Mouse (Mus musculus) gastrocnemius, postnatal 4 days (tissue): ENCODE results near the gene Sycp3. TPM values are rescaled to one million over a fixed set of nuclear protein-coding genes. Genes with fewer than 3 reads are reported as not detected.
"Not testable (repeated sequence)": the region's sequence is repeated elsewhere in the genome, so short reads cannot be mapped to it uniquely, and the experiment has no call there.

Source experiments
- DNase-seq, 2 experiments: peaks; one replicate each; pipeline ENCODE4 v3.0.0; 2021 to 2022; ENCODE audit warnings: low spot score in 2 of 2, mixed read lengths in 2 of 2
- long read RNA-seq, 2 experiments: library from polyadenylated mRNA; stranded (forward); transcript quantifications; one replicate each; pipeline ENCODE4 v2.0.0; 2021
- total RNA-seq, 2 experiments: library from RNA; stranded (reverse); gene quantifications; 2 replicates each; pipeline ENCODE4 v1.2.3; 2021

Sycp3 gene
- total RNA-seq, result under 1 TPM in 1 of 2 experiments, not detected in 1; 0.29 TPM
- long read RNA-seq, experiment 1, result 0 reads
- long read RNA-seq, experiment 2, result 0 reads

DNA sequence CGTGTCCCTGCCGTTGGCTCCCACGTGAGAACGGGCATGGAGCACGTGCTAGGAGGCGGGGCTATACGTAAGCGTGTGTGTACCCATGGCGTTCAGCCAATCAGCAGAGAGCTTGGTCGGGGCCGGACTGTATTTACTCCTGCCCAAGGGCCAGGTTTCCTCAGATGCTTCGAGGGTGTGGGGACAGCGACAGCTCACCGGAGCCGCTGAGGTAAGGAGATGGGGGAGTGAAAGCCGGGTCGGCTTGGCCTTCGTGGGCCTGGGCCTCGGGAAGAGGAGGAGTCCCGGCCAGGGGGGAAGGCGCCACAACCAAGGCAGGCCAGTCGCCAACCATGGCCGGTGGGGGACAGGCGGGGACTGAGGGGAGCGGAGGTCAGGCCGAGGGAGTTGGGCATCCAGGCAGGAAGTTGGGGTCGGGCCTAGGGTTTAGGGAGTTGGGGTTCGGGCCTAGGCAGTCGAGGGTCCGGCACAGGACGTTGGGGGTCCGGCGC is at the start of gene Sycp3:
Gene Sycp3, plus strand, starts transcription at position 68 of the 491 bp plus-strand sequence.
- DNase-seq, result no peak

DNA sequence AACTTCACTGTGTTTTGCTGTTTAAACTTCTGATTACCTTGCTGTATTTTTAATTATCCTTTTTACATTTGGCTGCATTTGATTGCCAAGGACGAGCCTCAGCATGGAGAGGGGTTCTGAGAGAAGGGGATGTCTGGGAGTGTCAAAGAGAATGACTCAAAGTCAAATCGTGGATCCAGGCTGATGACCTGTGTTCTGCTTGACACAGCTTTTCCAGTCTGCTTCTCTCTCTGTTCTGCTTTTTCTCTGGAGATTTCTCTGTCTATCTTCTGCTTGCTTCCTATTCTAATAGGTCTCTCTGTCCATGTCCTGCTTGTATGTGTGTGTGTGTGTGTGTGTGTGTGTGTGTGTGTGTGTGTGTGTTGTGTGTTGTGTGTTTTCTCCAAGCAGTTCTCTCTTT is 49.6 kb upstream of the Sycp3 start:
- no peak for DNase-seq

DNA sequence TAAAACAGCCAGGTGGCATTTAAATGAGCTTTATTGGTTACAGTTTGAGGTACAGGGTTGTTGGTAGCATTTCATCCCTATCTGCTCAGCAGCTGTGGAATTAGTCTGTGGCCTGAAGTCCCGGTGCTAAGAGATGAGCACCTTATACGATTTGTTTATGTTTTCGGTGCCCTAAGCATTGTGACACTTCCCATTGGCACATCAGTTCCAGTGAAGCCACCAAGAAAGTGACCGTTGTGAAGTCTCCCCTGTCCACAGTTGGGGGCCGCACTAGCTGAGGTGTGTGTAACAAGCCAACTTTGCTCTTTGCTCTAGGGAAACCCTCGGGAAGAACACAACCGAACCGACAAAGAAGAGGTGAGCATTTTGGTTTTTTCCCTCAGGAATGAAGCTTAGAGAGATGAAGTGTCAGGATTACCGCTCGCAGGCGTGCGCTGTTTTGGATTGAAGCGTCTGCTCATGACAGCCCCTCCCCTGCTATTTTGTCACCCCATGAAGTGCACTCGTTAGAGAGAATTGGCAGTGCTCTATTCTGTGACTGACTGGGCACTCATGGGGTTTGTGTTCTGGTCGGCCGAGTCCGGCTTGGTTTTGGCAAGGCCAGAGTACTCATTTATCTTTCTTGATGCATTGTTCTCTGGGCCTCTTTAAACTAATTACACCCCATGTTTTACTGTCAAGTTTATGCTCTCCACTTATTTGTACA is 46.9 kb upstream of the Sycp3 start:
- DNase-seq, result no peak

DNA sequence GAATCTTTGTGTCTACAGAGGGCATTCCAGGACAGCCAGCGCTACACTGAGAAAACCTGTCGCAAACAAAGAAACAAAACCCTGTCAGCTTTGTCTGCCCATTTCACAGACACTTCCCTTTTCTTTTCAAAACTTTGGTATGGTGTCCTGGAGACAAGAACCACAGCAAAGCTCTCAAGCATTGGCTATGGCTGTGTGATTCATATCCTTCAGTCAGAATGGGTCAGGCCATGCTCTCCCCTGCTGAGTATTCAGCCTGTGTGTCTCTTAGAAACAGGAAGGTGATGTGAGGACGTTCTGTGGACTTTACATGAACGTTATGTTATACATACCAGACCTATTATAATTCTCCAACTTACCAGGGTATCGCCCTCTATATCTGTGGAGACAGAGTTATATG is 41.7 kb upstream of the Sycp3 start:
- DNase-seq, result no peak

DNA sequence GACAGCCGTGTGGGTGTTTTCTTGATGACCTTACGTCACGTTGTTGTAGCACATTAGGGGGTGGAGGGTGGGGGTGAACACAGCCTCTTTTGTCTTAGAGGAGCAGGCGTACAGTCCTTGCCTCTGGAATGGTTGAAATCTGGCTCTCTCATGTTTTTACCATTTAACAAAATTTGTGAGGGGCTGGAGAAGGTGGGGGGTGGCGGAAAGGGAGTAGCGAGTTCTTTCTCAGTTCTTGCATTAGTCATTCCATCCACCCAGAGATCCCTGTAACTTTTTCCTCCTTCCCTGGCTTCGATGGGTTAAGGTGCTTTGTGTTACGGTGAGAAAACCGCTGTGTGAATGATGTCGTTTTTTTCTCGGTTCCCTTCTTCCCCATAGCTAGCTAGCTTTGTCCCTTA is 39.2 kb upstream of the Sycp3 start:
- DNase-seq, result no peak

DNA sequence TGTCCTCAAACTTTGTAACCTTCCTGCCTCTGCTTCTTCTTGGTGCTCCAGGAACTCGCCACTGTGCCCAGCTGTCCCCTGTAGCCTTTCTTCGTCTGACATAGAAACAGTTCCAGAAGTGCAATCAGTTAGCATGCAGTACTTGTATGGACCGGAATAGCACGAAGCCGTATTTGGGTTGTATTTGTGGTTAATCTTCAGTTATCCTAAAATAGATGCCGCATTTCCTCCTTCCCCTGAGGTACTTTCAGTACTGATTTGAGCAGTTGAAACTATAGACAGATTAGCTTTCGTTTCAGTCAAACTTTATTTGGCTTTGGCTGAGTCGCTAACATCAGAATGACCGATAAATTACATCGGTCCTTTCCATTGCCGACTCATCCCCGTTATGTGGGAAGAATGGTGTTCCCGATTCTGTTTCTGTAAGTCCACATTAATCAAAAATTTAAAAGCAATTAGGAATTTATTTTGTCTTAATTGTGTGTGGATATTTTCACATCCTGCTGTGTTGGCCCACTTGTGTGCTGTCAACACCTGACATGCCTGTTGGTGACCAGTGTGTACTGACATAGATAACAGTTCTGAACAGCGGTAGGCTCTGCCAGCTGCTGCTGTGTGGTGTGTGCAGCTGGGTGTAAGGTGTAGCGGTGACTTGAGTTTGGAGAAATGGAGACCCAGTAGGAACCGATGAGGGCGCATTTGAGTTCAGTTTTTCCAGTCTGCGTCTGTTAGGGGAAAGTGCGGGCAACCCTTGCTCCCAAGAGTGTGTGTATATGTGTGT is 38.5 kb upstream of the Sycp3 start:
- DNase-seq, result no peak

DNA sequence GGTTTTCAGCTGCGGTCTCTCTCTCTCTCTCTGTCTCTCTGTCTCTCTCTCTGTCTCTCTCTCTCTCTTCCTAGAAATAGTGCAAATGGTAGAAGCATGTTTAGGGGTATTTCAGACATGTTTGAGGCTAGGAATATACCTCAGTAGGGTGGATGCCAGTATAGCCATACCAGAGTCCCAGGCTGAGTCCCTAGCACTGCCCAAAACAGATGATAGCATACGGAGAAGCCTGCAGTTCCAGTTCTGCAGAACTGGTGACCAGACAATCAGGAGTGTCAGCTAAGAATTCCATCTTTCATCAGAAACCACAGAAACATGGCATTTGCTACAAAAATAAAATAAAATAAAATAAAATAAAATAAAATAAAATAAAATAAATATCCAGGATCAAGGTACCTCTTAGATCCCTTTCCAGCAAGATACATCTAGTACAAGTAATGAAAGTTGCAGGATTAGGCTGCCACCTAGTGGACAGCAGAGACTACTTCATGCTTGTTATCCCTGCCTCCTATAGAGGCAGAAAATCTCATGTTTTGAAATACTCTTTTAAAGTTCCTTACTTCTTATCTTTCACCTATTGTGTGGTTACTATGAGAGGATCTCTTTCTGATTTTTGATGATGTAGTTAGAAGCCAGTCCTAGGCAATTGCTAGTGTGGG is 33.1 kb upstream of the Sycp3 start:
- DNase-seq, result peak in 1 of 2 experiments; percentile 31

DNA sequence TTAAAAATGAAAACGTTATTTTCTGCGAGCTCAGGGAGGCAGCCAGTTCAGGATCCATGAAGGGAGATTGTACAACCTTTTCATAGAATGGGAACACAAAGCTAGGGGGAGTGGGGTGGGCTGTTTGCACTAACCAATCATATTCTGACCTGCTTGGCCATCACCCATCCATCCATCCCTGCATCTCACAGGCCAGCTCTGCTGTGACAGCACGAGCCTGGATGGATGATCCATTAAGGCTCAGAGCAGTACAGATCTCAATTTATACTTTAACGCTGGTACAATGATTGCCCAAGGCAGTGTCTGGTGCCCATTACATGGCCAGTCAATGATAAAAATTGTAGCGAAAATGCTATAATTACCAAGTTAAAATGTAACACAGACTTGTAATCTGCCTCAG is 32.5 kb upstream of the Sycp3 start:
- no peak for DNase-seq

DNA sequence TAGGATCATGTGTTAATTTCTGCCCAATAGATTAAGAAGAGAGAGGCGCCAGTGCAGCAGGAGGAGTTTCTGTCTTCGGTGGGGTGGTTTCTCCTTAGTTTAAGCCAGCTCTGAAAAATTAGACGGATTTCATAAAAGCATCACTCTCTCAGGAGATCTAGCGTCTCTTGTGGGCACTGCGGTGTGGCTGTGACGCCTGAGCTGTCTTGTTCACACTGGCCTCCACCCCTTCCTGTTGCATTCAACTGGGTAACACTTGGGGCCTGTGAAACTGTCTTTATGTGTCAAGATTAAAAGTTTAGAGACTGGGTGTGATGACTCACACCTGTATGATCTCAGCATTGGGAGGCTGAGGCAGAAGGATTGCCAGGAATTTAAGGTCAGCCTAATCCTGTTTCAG is 31.4 kb upstream of the Sycp3 start:
- no peak for DNase-seq

DNA sequence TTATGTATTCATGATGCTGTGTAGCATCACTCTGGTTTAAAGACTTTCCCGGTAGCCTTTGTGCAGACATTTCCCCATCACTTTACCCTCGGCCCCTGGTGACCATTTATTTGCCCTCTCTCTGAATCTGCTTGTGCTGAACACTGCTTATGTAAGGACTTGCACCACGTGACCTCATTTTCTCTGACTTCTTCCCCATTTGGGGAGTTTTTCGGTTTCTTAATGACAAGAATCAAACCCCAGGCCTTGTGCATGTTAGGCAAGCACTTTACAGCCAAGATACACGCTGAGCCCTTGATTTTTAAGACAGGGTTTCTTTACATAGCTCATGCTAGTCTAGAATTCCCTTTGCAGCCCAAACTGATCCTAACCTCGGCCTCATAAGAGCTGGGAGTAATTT is 18.1 kb upstream of the Sycp3 start:
- no peak for DNase-seq

DNA sequence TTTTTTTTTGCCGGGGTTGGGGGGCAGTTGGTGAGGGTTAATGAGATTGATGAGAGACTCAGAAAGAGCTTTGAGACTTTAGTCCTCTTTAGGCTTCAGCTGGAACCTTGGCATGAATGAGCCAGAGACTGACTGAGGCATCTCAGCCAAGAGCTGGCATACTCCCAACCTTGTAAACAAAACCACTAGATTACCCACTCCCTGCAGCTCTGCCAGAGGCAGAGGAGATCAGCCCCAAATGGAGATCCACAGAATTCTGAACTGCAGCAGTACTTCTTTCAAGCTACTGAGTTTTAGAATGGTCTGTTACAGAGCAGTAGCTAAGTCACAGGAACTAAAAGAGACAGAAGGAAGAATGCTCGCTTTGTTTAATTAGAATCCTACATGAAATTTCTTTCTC is 8.1 kb upstream of the Sycp3 start:
- no peak for DNase-seq

DNA sequence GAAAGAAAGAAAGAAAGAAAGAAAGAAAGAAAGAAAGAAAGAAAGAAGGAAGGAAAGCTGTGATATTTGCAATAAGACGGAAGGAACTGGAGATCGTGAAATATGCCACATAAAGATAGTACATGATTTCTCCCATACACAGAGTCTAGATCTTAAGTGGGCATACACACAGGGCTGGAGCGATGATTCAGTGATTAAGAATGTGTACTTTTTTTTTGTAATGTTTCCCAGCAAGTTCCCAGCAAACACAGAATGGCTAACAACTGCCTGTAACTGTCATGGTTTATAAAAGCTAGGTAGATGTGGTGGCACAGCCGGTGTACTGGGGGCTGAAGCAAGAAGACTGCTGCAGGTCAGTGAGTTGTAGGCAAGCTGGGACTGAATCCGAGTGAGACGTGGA is 7.4 kb upstream of the Sycp3 start:
- DNase-seq, result no peak

DNA sequence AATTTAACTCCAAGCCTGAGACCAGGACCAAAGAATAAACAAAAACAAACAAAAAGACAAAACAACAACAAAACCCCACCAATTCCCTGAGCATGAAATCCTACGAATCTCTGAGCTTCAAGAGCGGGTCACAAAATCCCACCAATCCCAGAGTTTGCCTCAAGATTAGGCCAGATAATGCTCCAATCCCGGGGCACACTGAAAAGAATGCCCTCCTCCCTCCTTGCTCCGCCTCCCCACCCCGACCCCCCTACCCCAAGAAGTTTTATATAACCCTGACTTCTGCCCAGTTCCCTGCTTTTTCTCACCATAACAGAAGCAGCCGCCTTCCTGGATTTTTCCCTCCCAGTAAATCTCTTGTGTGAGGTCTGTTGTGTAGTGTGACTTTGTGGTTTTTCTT is 1.6 kb upstream of the Sycp3 start:
- no peak for DNase-seq

DNA sequence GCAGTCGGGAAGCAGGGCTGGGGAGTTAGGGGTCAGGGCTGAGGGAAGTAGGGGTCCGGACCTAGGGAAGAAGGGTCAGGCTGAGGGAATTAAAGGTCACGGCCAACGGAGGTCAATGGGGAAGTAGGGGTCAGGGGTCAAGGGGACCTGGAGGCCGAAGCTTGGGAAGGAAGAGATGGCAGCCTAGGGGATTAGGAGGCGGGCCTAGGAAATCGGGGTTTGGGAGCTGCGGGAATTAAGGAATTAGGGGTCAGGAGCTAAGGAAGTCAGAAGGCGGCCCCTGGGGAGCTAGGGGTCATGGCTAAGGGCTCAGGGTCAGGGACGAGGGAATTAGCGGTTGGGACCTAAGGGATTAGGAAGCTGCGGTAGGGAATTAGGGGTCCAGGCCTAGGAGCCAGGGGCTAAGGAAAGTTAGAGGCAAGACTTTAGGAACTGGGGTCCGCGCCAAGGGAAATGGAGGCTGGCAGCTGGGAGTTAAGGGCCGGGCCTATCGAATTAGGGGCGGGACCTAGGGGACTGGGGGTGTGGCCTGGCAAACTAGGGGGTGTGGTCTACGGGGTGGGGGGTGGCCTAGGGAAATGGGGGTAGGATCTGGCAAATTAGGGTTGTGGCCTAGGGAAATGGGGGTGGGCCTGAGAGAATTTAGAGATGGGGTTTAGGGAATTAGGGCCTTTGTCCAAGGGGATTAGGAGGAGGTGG is 902 bp downstream of the Sycp3 start:
- DNase-seq, result no peak

DNA sequence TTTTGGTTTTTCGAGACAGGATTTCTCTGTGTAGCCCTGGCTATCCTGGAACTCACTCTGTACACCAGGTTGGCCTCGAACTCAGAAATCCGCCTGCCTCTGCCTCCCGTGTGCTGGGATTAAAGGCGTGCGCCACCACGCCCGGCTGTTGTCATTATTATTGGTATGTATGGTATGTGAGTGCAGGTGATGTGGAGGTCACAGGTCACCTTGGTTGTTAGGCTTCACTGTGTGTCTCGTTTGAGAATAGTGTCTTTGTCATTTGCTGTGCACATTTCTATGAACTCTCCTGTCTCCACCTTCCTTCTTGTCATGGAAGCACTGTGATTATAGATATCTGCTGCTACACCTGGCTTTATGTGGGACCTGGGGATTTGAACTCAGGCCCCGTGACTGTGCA is 23.5 kb downstream of the Sycp3 start:
- DNase-seq, result not testable (repeated sequence)

DNA sequence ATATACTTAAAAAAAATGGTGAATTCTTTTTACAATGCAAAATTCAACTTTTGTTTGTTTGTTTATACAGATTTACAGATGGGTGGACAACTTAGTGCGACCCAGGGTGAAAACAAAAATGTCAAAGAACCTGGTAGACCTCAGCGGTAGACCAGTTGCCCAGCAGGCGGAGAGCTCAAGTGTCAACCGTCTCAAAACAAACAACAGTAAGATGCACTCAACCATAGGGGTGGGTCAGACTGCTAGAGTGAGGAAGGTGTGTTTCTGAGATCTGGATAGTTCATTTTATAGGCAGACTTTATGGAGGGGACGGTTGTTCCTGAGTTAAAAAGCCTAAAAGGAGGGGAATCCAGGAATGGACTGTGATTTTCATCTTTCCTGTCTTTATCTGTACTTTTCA is 29.3 kb downstream of the Sycp3 start:
- no peak for DNase-seq

DNA sequence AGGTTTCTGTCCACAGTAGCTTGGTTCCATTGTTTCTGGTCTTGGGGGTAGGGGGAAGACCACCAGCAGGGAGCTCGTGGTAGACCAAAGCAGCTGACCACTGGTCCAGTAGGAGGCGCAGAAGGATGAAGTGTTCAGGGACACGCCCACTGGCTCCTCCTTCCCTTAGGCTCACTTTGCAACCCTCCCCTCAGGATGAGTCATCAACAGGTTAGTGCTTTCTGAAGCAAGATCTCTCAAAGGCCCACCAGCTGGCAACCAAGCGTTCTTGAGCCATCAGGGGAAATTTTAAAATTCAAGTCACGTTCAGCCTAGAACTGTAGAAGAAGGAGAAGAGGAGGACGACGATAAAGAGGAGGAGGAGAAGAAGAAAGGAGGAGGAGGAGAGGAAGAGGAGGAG is 32.3 kb downstream of the Sycp3 start:
- no peak for DNase-seq

DNA sequence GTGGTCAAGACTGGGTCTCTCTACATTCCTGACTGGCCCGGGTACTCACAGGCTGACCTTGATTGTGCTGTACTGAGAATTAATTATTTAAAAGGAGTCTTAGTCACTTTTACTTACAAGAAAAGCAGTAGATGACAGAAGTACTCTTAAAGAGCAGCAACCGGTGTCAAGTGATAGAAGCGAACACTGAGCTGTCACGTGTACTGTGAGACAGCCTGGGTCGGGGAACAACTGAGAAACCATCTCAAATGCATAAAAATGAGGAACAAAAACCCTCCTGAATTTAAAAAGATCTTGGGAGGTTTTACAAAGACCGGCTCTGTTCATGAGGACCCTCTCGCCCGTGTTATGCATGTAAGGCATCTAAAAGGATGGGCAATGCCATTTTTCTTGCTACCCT is 33.3 kb downstream of the Sycp3 start:
- no peak for DNase-seq

DNA sequence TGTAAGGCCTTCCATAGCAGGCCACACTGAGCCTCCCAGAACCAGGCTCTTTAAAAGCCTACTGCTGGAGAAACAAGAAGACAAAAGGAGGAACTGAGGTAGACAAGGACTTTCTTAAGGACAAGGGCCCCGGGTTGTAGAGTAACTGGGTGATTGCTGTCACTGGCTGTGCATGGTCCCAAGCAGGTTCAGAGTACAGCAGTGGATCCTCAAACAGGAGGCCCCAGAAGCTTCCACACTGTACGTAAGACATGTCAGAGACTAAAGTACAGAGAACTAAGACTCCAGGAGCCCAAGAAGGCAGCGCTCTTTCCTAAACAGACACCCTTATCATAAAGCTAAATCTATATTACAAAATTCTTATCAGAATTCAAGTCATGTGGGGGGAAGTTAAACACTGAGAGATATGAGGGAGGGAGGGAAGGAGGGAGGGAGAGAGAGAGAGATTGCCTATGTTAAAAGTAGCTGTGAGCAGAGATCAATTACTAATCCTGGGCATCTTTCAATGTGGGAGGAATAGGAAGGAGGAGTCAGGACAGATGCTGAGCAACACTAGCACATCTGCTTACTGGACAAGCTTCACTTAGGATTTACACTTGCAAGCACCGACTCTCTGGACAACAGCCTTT is 35.7 kb downstream of the Sycp3 start:
- DNase-seq, result no peak

DNA sequence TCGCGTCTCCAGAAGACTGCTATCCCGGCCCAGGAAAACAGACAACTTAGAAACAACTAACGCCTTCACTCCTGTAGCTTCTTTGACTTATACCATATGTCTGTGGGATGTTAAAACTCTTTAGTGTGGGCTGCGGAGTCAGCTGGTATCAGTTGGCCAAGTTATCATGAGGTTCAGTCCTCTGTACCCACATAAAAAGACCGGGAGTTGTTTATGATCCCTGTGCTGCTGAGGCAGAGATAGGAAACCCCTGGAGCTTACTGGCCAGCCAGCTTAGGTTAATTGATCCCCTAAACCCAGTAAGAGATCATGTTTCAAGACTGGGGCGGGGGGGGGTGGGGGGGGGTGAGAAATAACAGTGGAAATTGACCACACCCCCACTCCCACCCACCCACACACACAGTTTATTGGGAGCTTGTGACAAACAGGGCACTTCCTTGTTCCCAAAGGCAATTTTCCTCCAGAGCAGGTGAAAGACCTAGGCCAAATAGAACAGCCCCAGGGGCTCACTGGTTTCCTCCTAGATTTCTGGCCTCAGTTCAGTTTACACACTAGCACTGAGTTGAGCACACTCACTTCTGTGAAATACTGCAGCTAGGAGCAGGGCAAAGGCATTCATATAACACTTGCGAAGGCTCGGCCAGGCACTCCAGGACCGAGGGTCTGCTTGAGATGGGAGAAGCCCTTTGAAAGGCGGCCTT is 37.6 kb downstream of the Sycp3 start:
- no peak for DNase-seq
